Mouse (Mus musculus): ENCODE results near the gene Cox14. TPM values are rescaled to one million over a fixed set of nuclear protein-coding genes. Genes with fewer than 3 reads are reported as not detected.

Cox14 gene
- 122 and 152 TPM in 2 replicates for polyA plus RNA-seq (2014; fragmentation: Nextera tagmentation; extraction: Ambion mirVana)

GRCm38 (mm10) chr15:99725341-99726155 lies at the start of gene Cox14:
Cox14 (plus strand) TSS chr15:99725618.
- Histone ChIP-seq H3K9me3 (replicated peaks; ENCODE audit: control insufficient read depth, low read length) (no peaks in the 10 kb centered on the region), H3K9ac (replicated peaks; ENCODE audit: low read length) (peak within 1 kb of the TSS; percentile 89), H3K27ac (replicated peaks; ENCODE audit: low read depth, low read length) (peak within 1 kb of the TSS; percentile 78), H3K4me1 (ENCODE audit: control insufficient read depth, insufficient read depth, low read length) (peaks cover 6% of the 10 kb centered on the region; the same call in 1 of the 2 replicates), H3K4me3 (ENCODE audit: low read depth, low read length) (peak within 1 kb of the TSS; percentile 97), H3K27me3 (ENCODE audit: control insufficient read depth, insufficient read depth, low read length) (no peaks in the 10 kb centered on the region), H3K36me3 (replicated peaks; ENCODE audit: control insufficient read depth, insufficient read depth, low read depth, low read length) (no peaks in the 10 kb centered on the region; the same call in 1 of the 2 replicates), H3K4me2 (ENCODE audit: low read depth, low read length) (peak within 1 kb of the TSS; percentile 77)
- under 1% methylated on average over 56 of the region's 68 CpGs for WGBS
- DNase-seq (ENCODE audit: low spot score) (peak; percentile 99), ATAC-seq (replicated peaks; ENCODE audit: insufficient number of reproducible peaks, low FRiP score, low TSS enrichment, low read depth) (peak; percentile 93)

DNA sequence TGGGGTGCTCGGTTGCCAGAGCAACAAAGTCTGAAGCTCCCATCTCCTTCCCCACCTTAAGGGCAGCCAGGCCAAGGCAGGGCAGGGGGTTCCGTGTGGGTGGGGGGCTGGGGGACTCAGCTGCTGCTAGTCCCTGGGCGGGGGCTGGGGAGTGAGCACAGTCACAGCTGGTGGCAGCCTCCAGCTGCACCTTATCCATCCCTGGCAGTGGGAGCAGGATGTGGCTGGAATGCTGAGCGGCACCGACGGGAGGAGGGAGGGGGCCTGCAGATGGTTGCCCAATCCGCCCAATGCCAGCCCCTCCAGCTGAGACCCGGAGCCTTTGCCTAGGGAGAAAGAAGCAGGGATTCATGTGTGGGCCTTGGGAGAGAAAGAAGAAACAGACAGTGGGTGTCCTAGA lies 48.3 kb upstream of the Cox14 start:
- Histone ChIP-seq H3K27me3 (ENCODE audit: control insufficient read depth, insufficient read depth, low read length) (peaks cover under 1% of the 10 kb centered on the region), H3K9ac (replicated peaks; ENCODE audit: low read length) (0 out of 2 replicates have a peak overlapping the region, but pooled peaks have one; percentile 9), H3K27ac (replicated peaks; ENCODE audit: low read depth, low read length) (no peak overlapping the region), H3K9me3 (replicated peaks; ENCODE audit: control insufficient read depth, low read length) (no peaks in the 10 kb centered on the region), H3K4me2 (ENCODE audit: low read depth, low read length) (no peak overlapping the region), H3K4me3 (ENCODE audit: low read depth, low read length) (no peak overlapping the region), H3K4me1 (ENCODE audit: control insufficient read depth, insufficient read depth, low read length) (no peaks in the 10 kb centered on the region; the same call in 1 of the 2 replicates), H3K36me3 (replicated peaks; ENCODE audit: control insufficient read depth, insufficient read depth, low read depth, low read length) (no peaks in the 10 kb centered on the region)
- no peak for DNase-seq (ENCODE audit: low spot score)
- no peak for ATAC-seq (replicated peaks; ENCODE audit: insufficient number of reproducible peaks, low FRiP score, low TSS enrichment, low read depth)
- WGBS = 27% methylated on average over 8 of the region's 8 CpGs

- no peak overlapping the region for H3K27ac ChIP-seq (replicated peaks; ENCODE audit: low read depth, low read length)
- WGBS = 12% methylated on average over 13 of the region's 13 CpGs
- H3K4me2 ChIP-seq (ENCODE audit: low read depth, low read length) = no peak overlapping the region
- no peak overlapping the region for H3K4me3 ChIP-seq (ENCODE audit: low read depth, low read length)
- peak; percentile 55 for DNase-seq (ENCODE audit: low spot score)
- ATAC-seq (replicated peaks; ENCODE audit: insufficient number of reproducible peaks, low FRiP score, low TSS enrichment, low read depth) = peak; percentile 51; the same call in 1 of the 2 replicates
- H3K36me3 ChIP-seq (replicated peaks; ENCODE audit: control insufficient read depth, insufficient read depth, low read depth, low read length) = no peaks in the 10 kb centered on the region
- no peaks in the 10 kb centered on the region for H3K27me3 ChIP-seq (ENCODE audit: control insufficient read depth, insufficient read depth, low read length)
- no peaks in the 10 kb centered on the region for H3K9me3 ChIP-seq (replicated peaks; ENCODE audit: control insufficient read depth, low read length)
- H3K9ac ChIP-seq (replicated peaks; ENCODE audit: low read length) = no peak overlapping the region
- H3K4me1 ChIP-seq (ENCODE audit: control insufficient read depth, insufficient read depth, low read length) = no peaks in the 10 kb centered on the region; the same call in 1 of the 2 replicates
These were observed 47.2 kb upstream of the Cox14 start for GRCm38 (mm10) chr15:99678063-99678800.

DNA sequence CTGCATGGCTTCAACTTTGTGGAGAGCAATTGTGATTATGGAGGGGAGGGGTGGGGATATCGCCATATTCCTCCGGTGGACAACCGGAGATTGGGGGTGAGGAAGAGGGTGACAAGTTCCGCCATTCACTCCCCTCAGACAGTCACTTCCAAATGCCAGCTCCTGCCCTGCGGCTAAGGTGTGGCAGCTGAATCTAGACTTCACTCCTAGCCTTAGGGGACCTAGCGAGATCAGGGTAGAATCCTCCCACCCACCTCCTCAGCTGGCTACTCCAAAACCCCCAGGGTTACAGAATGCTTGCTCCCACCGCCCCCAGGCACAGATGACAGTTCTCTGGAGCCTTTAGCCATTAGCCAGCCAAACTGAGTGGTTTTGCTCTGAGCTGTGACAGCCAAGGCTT lies 46.4 kb upstream of the Cox14 start:
- no peak overlapping the region for H3K4me2 ChIP-seq (ENCODE audit: low read depth, low read length)
- no peak overlapping the region for H3K4me3 ChIP-seq (ENCODE audit: low read depth, low read length)
- DNase-seq (ENCODE audit: low spot score) (no peak), ATAC-seq (replicated peaks; ENCODE audit: insufficient number of reproducible peaks, low FRiP score, low TSS enrichment, low read depth) (no peak)
- H3K27me3 ChIP-seq (ENCODE audit: control insufficient read depth, insufficient read depth, low read length) = no peaks in the 10 kb centered on the region
- no peaks in the 10 kb centered on the region; the same call in 1 of the 2 replicates for H3K4me1 ChIP-seq (ENCODE audit: control insufficient read depth, insufficient read depth, low read length)
- no peaks in the 10 kb centered on the region for H3K9me3 ChIP-seq (replicated peaks; ENCODE audit: control insufficient read depth, low read length)
- H3K36me3 ChIP-seq (replicated peaks; ENCODE audit: control insufficient read depth, insufficient read depth, low read depth, low read length) = no peaks in the 10 kb centered on the region
- no peak overlapping the region for H3K27ac ChIP-seq (replicated peaks; ENCODE audit: low read depth, low read length)
- 57% methylated on average over 7 of the region's 7 CpGs for WGBS
- no peak overlapping the region for H3K9ac ChIP-seq (replicated peaks; ENCODE audit: low read length)

DNA sequence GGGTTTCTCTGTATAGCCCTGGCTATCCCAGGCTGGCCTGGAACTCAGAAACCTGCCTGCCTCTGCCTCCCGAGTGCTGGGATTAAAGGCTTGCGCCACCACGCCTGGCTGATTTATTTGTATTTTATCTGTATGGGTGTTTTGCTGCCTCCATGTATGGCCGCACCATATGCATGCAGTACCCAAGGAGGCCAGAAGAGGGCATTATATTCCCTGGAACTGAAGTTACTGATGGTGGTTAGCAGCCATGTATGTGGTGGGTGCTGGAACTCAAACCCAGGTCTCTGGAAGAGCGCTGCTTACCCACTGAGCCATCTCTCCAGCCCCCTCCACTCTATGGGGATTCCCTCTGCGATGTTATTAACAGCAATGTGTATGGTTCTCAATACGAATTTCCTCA lies 42.5 kb upstream of the Cox14 start:
- Histone ChIP-seq H3K27ac (replicated peaks; ENCODE audit: low read depth, low read length) (no peak overlapping the region), H3K4me2 (ENCODE audit: low read depth, low read length) (no peak overlapping the region), H3K9ac (replicated peaks; ENCODE audit: low read length) (no peak overlapping the region), H3K4me3 (ENCODE audit: low read depth, low read length) (no peak overlapping the region), H3K9me3 (replicated peaks; ENCODE audit: control insufficient read depth, low read length) (no peaks in the 10 kb centered on the region), H3K36me3 (replicated peaks; ENCODE audit: control insufficient read depth, insufficient read depth, low read depth, low read length) (no peaks in the 10 kb centered on the region), H3K27me3 (ENCODE audit: control insufficient read depth, insufficient read depth, low read length) (no peaks in the 10 kb centered on the region), H3K4me1 (ENCODE audit: control insufficient read depth, insufficient read depth, low read length) (no peaks in the 10 kb centered on the region)
- DNase-seq (ENCODE audit: low spot score) (no peak), ATAC-seq (replicated peaks; ENCODE audit: insufficient number of reproducible peaks, low FRiP score, low TSS enrichment, low read depth) (no peak)
- WGBS = 93% methylated on average over 7 of the region's 7 CpGs

DNA sequence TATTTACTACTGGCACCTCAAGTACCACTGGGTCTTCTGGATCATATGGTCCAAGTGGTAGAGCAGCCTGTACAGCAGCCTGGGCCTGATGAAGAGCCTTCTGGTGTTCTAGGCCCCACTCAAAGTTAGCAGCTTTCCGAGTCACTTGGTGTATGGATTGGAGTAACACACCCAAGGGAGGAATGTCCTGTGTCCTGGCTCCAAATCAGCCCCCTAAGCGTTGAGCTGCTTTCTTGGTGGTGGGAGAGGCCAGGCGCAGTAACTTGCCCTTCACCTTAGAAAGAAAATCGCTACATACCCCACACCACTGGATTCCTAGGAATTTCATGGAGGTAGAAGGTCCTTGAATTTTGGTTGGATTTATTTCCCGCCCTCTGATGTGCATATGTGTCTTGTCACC lies 41.3 kb upstream of the Cox14 start:
- H3K9ac ChIP-seq (replicated peaks; ENCODE audit: low read length) = no peak overlapping the region
- H3K27ac ChIP-seq (replicated peaks; ENCODE audit: low read depth, low read length) = no peak overlapping the region
- WGBS = 88% methylated on average over 5 of the region's 5 CpGs
- no peaks in the 10 kb centered on the region for H3K9me3 ChIP-seq (replicated peaks; ENCODE audit: control insufficient read depth, low read length)
- no peak overlapping the region for H3K4me3 ChIP-seq (ENCODE audit: low read depth, low read length)
- H3K36me3 ChIP-seq (replicated peaks; ENCODE audit: control insufficient read depth, insufficient read depth, low read depth, low read length) = no peaks in the 10 kb centered on the region
- no peak overlapping the region for H3K4me2 ChIP-seq (ENCODE audit: low read depth, low read length)
- DNase-seq (ENCODE audit: low spot score) = no peak
- H3K27me3 ChIP-seq (ENCODE audit: control insufficient read depth, insufficient read depth, low read length) = no peaks in the 10 kb centered on the region
- ATAC-seq (replicated peaks; ENCODE audit: insufficient number of reproducible peaks, low FRiP score, low TSS enrichment, low read depth) = no peak
- H3K4me1 ChIP-seq (ENCODE audit: control insufficient read depth, insufficient read depth, low read length) = no peaks in the 10 kb centered on the region

DNA sequence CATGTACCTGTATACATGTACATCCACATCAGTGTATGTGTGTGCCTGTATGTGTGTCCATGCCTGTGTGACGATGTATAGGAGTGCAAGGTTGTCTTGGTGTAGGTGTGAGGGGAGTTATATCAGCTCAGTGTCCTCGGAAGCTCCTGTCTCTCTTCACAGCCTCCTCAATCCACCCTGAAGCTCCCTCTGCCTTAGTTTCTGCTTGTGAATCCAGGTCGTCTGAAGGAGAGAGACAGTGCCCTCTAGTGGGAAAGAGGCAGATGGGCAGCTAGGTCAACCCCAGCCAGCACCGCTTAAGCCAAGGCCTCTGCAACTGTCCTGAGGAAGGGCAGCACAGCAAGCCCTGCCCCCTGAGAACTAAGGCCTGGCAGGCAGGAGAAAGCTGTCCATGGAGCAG lies 36.7 kb upstream of the Cox14 start:
- Histone ChIP-seq H3K36me3 (replicated peaks; ENCODE audit: control insufficient read depth, insufficient read depth, low read depth, low read length) (no peaks in the 10 kb centered on the region), H3K9me3 (replicated peaks; ENCODE audit: control insufficient read depth, low read length) (no peaks in the 10 kb centered on the region), H3K27ac (replicated peaks; ENCODE audit: low read depth, low read length) (no peak overlapping the region), H3K4me3 (ENCODE audit: low read depth, low read length) (no peak overlapping the region), H3K4me2 (ENCODE audit: low read depth, low read length) (no peak overlapping the region), H3K9ac (replicated peaks; ENCODE audit: low read length) (no peak overlapping the region), H3K4me1 (ENCODE audit: control insufficient read depth, insufficient read depth, low read length) (no peaks in the 10 kb centered on the region), H3K27me3 (ENCODE audit: control insufficient read depth, insufficient read depth, low read length) (no peaks in the 10 kb centered on the region)
- WGBS = 7% methylated on average over 4 of the region's 4 CpGs
- DNase-seq (ENCODE audit: low spot score) = peak; percentile 82
- ATAC-seq (replicated peaks; ENCODE audit: insufficient number of reproducible peaks, low FRiP score, low TSS enrichment, low read depth) = peak; percentile 21; the same call in 1 of the 2 replicates

- H3K4me2 ChIP-seq (ENCODE audit: low read depth, low read length) = no peak overlapping the region
- no peak overlapping the region for H3K9ac ChIP-seq (replicated peaks; ENCODE audit: low read length)
- no peaks in the 10 kb centered on the region for H3K36me3 ChIP-seq (replicated peaks; ENCODE audit: control insufficient read depth, insufficient read depth, low read depth, low read length)
- H3K27ac ChIP-seq (replicated peaks; ENCODE audit: low read depth, low read length) = no peak overlapping the region
- no peak overlapping the region for H3K4me3 ChIP-seq (ENCODE audit: low read depth, low read length)
- no peaks in the 10 kb centered on the region for H3K9me3 ChIP-seq (replicated peaks; ENCODE audit: control insufficient read depth, low read length)
- H3K27me3 ChIP-seq (ENCODE audit: control insufficient read depth, insufficient read depth, low read length) = no peaks in the 10 kb centered on the region; the same call in 1 of the 2 replicates
- WGBS = 17% methylated on average over 4 of the region's 4 CpGs
- ATAC-seq (replicated peaks; ENCODE audit: insufficient number of reproducible peaks, low FRiP score, low TSS enrichment, low read depth) (no peak), DNase-seq (ENCODE audit: low spot score) (no peak)
- H3K4me1 ChIP-seq (ENCODE audit: control insufficient read depth, insufficient read depth, low read length) = no peaks in the 10 kb centered on the region
These were observed 34.5 kb upstream of the Cox14 start for GRCm38 (mm10) chr15:99690924-99691323.
